Mouse (Mus musculus) forebrain, embryonic 12.5 days (tissue): Measurements from ENCODE around the gene Pkm. TPM values are rescaled to one million over a fixed set of nuclear protein-coding genes. Genes with fewer than 3 reads are reported as not detected.

Experiments
- ATAC-seq: fragments of 200-750 bp; cut with Nextera tagmentation; 2 replicates; pipeline ENCODE4 v1.8.0; 2017; ENCODE audit warnings: moderate TSS enrichment; ENCODE audit not compliant: low FRiP score
- H3K27ac ChIP-seq: fragments of 300-500 bp; sonication (generic); 2 replicates; pipeline ENCODE4 v1.5.1; 2016; ENCODE audit warnings: mild to moderate bottlenecking
- H3K27me3 ChIP-seq: fragments of 300-500 bp; sonication (generic); 2 replicates; pipeline ENCODE4 v1.6.1; 2016; ENCODE audit warnings: mild to moderate bottlenecking
- H3K36me3 ChIP-seq: fragments of 300-500 bp; sonication (generic); replicated peaks from 2 replicates; pipeline ENCODE4 v1.6.1; 2016; ENCODE audit warnings: mild to moderate bottlenecking
- H3K4me1 ChIP-seq: fragments of 300-500 bp; sonication (generic); 2 replicates; pipeline ENCODE4 v1.6.1; 2016
- H3K4me2 ChIP-seq: fragments of 300-500 bp; sonication (generic); 2 replicates; pipeline ENCODE4 v1.6.1; 2016; ENCODE audit warnings: mild to moderate bottlenecking, moderate library complexity
- H3K4me3 ChIP-seq: fragments of 300-500 bp; sonication (generic); replicated peaks from 2 replicates; pipeline ENCODE4 v1.5.1; 2016; ENCODE audit warnings: mild to moderate bottlenecking
- H3K9ac ChIP-seq: fragments of 300-500 bp; sonication (generic); 2 replicates; pipeline ENCODE4 v1.6.1; 2016; ENCODE audit warnings: mild to moderate bottlenecking
- H3K9me3 ChIP-seq: fragments of 300-500 bp; sonication (generic); 2 replicates; pipeline ENCODE4 v1.6.1; 2016
- WGBS: fragments of 180-500 bp; shearing (Covaris S2); methylation state at CpG from one replicate; pipeline ENCODE4 v1.1.7; 2016; 5-methylcytosine and 5-hydroxymethylcytosine counted together
- polyA plus RNA-seq: library from polyadenylated mRNA; unstranded; fragments of >200 nt; fragmentation: Nextera tagmentation; extraction: Ambion mirVana; gene quantifications from 2 replicates; pipeline ENCODE4 v1.2.1, GENCODE M21; 2016

Pkm gene
- polyA plus RNA-seq, 1 experiment from 2014 or later = 1,829 TPM

- H3K27me3 ChIP-seq = no peaks in the 10 kb centered on the region
- peak overlapping the region; percentile 90 for H3K9ac ChIP-seq
- H3K27ac ChIP-seq = peak overlapping the region; percentile 98
- peaks cover 24% of the 10 kb centered on the region for H3K36me3 ChIP-seq
- peak overlapping the region; percentile 83 for H3K4me3 ChIP-seq
- H3K9me3 ChIP-seq = no peaks in the 10 kb centered on the region
- WGBS = under 1% methylated on average over 65 of the region's 65 CpGs
- H3K4me1 ChIP-seq = peaks cover 47% of the 10 kb centered on the region
- H3K4me2 ChIP-seq = peak overlapping the region; percentile 79
- peak; percentile 67 for ATAC-seq
Observed at GRCm38 (mm10) chr9:59656635-59657617, 758 bp downstream of the Pkm start.

- Histone ChIP-seq H3K9me3 (no peaks in the 10 kb centered on the region), H3K27me3 (no peaks in the 10 kb centered on the region), H3K9ac (peak overlapping the region; percentile 90), H3K4me3 (peak overlapping the region; percentile 83), H3K4me2 (peak overlapping the region; percentile 79), H3K4me1 (peaks cover 59% of the 10 kb centered on the region), H3K36me3 (peaks cover 31% of the 10 kb centered on the region), H3K27ac (peak overlapping the region; percentile 98)
- 4% methylated on average over 4 of the region's 4 CpGs for WGBS
- ATAC-seq = no peak
Observed at GRCm38 (mm10) chr9:59658146-59658545, 2.0 kb downstream of the Pkm start.

DNA sequence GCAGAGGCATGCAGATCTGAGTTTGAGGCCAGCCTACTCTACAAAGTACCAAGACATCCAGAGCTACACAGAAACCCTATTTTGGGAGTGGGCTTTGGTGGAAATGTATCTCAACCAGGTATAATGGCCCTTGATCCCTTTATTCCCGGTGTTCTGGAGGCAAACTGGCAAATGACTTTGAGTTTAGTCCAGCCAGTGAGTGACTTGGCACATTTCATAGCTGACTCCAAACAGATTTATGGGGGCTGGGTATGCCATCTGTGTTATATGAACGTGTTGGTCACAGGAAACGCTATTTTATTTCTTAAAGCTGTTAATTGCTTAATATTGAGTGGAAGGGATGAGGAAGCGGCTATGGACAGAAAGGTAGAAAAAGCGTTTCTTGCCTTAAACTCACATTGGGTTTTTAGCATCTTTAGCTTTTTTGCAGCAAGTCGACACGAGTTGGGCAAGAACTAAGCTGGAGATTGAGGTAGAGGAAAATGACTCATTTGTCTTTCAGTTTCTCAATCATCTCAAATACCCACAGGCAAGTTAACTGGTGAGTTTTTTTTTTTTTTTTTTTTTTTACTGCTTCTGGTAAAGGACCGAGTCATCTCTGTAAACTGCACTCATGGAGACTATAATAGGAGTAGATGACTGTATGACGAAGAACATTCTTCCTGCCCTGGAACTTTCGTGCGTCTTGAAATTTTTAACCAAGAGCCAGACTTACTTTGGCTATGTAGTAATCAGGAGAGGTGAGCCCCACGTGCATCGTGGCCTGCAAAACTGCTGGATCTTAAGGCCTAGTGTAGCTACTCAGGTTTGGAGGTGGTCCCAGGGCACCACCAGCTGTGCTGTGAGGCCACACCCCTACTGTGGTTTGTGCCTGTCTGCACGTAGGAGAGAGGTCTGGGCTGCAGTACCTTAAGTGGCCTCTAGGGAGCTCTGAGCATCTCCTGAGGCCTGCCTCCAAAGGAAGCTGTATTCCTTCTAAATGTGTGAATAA lies 3.2 kb downstream of the Pkm start:
- Histone ChIP-seq H3K4me3 (peak overlapping the region; percentile 83), H3K27me3 (no peaks in the 10 kb centered on the region), H3K9me3 (no peaks in the 10 kb centered on the region), H3K9ac (peak overlapping the region; percentile 90), H3K27ac (peak overlapping the region; percentile 38), H3K4me2 (peak overlapping the region; percentile 79), H3K36me3 (peaks cover 43% of the 10 kb centered on the region), H3K4me1 (peaks cover 70% of the 10 kb centered on the region)
- WGBS = 28% methylated on average over 14 of the region's 14 CpGs
- ATAC-seq = peak; percentile 20; the same call in 1 of the 2 replicates

- no peaks in the 10 kb centered on the region for H3K27me3 ChIP-seq
- peaks cover 54% of the 10 kb centered on the region for H3K36me3 ChIP-seq
- peak overlapping the region; percentile 79 for H3K4me2 ChIP-seq
- H3K4me1 ChIP-seq = peaks cover 67% of the 10 kb centered on the region
- no peaks in the 10 kb centered on the region for H3K9me3 ChIP-seq
- H3K9ac ChIP-seq = peak overlapping the region; percentile 48
- WGBS = 58% methylated on average over 10 of the region's 10 CpGs
- no peak for ATAC-seq
- peak overlapping the region; percentile 46; the same call in 1 of the 2 replicates for H3K27ac ChIP-seq
- H3K4me3 ChIP-seq = peak overlapping the region; percentile 83; the same call in 1 of the 2 replicates
Observed at GRCm38 (mm10) chr9:59660421-59660820, 4.3 kb downstream of the Pkm start.

GRCm38 (mm10) chr9:59661298-59661975 lies 5.3 kb downstream of the Pkm start:
- WGBS = 79% methylated on average over 6 of the region's 6 CpGs
- Histone ChIP-seq H3K36me3 (peaks cover 64% of the 10 kb centered on the region), H3K9ac (no peak overlapping the region)

DNA sequence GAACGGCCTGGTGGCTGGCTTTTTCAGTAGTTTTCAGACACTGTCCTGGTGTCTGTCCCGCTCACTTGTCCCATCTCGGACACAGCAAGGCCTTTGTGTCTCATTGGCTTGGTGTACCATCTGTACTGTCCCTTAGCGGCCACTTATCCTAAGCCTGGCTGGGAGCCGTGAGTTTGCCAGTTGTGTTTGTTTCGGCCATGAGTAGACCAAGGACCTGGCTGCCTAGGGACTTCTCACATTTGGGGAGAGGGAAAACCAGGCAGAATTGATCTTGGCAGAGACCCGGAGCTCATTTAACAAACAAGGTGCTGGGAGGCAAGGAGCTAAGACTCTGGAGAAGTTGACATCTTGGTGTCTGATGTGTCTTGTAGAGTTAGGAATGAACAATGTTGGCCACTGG lies 7.1 kb downstream of the Pkm start:
- no peak overlapping the region for H3K9ac ChIP-seq
- no peak overlapping the region for H3K27ac ChIP-seq
- peaks cover 60% of the 10 kb centered on the region for H3K4me1 ChIP-seq
- H3K36me3 ChIP-seq = peaks cover 82% of the 10 kb centered on the region
- H3K4me2 ChIP-seq = no peak overlapping the region
- no peaks in the 10 kb centered on the region for H3K27me3 ChIP-seq
- H3K9me3 ChIP-seq = no peaks in the 10 kb centered on the region
- 80% methylated on average over 7 of the region's 7 CpGs for WGBS
- H3K4me3 ChIP-seq = no peak overlapping the region
- no peak for ATAC-seq

More at GRCm38 (mm10) chr9:59661298-59661975, 5.3 kb downstream of the Pkm start:
- Histone ChIP-seq H3K27me3 (no peaks in the 10 kb centered on the region), H3K4me3 (no peak overlapping the region), H3K4me1 (peaks cover 62% of the 10 kb centered on the region), H3K4me2 (peak overlapping the region; percentile 79), H3K9me3 (no peaks in the 10 kb centered on the region), H3K27ac (no peak overlapping the region)
- no peak for ATAC-seq

GRCm38 (mm10) chr9:59663957-59664356 lies 7.8 kb downstream of the Pkm start:
- no peak for ATAC-seq
- H3K9me3 ChIP-seq = no peaks in the 10 kb centered on the region
- WGBS = 62% methylated on average over 3 of the region's 3 CpGs
- no peaks in the 10 kb centered on the region for H3K27me3 ChIP-seq
- no peak overlapping the region for H3K4me2 ChIP-seq
- no peak overlapping the region for H3K4me3 ChIP-seq
- no peak overlapping the region for H3K27ac ChIP-seq
- H3K36me3 ChIP-seq = peaks cover 90% of the 10 kb centered on the region
- H3K9ac ChIP-seq = no peak overlapping the region
- H3K4me1 ChIP-seq = peaks cover 52% of the 10 kb centered on the region

- no peak overlapping the region for H3K9ac ChIP-seq
- H3K36me3 ChIP-seq = peaks cover 94% of the 10 kb centered on the region
- no peak overlapping the region for H3K27ac ChIP-seq
- H3K4me1 ChIP-seq = peaks cover 44% of the 10 kb centered on the region
- 72% methylated on average over 4 of the region's 4 CpGs for WGBS
- no peaks in the 10 kb centered on the region for H3K27me3 ChIP-seq
- H3K4me3 ChIP-seq = no peak overlapping the region
- H3K9me3 ChIP-seq = no peaks in the 10 kb centered on the region
- no peak for ATAC-seq
- no peak overlapping the region for H3K4me2 ChIP-seq
Observed at GRCm38 (mm10) chr9:59664664-59665256, 8.6 kb downstream of the Pkm start.

DNA sequence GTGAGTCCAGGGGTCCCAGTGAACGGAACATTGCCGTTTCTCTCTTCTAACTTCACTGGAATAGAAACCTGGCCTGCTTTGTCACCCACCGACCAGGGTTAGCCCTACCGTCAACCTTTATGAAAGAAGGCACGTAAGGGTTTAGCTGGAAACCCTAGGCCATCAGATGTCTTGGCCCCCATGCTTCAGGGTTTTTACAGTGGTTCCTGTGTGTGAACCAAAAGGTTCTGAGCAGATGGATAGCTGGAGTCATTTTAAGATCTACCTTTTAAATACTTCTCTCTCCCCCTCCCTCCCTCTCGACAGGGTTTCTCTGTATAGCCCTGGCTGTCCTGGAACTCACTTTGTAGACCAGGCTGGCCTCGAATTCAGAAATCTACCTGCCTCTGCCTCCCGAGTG lies 9.8 kb downstream of the Pkm start:
- H3K4me2 ChIP-seq = no peak overlapping the region
- H3K27ac ChIP-seq = no peak overlapping the region
- H3K4me1 ChIP-seq = peaks cover 32% of the 10 kb centered on the region
- peaks cover 96% of the 10 kb centered on the region for H3K36me3 ChIP-seq
- H3K9me3 ChIP-seq = no peaks in the 10 kb centered on the region
- ATAC-seq = no peak
- 85% methylated on average over 8 of the region's 8 CpGs for WGBS
- no peak overlapping the region for H3K9ac ChIP-seq
- no peak overlapping the region for H3K4me3 ChIP-seq
- H3K27me3 ChIP-seq = no peaks in the 10 kb centered on the region

GRCm38 (mm10) chr9:59666813-59667212 lies 10.6 kb downstream of the Pkm start:
- WGBS = 88% methylated on average over 1 of the region's 1 CpGs
- ATAC-seq = no peak
- peaks cover 96% of the 10 kb centered on the region for H3K36me3 ChIP-seq
- H3K4me2 ChIP-seq = no peak overlapping the region
- no peak overlapping the region for H3K4me3 ChIP-seq
- H3K4me1 ChIP-seq = peaks cover 24% of the 10 kb centered on the region
- H3K27me3 ChIP-seq = no peaks in the 10 kb centered on the region
- H3K27ac ChIP-seq = no peak overlapping the region
- H3K9me3 ChIP-seq = no peaks in the 10 kb centered on the region
- H3K9ac ChIP-seq = no peak overlapping the region

DNA sequence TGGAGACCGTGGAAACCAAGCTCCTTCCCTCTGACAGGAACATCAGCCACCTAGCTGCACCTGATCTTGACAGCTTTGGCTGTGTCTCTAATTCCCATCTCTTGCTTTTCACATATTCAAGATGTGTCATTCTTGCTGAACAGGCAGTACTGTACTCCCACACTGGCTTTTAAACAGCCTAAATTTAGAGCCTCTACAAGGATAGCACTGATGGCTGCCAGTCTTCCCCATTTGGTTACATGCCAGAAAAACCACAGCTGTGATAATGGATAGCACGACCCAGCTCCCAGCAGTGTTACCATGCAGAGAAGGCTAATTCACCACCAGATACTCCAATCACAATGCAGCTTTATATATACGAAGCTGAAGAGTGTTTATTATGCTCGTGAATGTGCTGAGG lies 11.1 kb downstream of the Pkm start:
- H3K9me3 ChIP-seq = no peaks in the 10 kb centered on the region
- no peak for ATAC-seq
- H3K9ac ChIP-seq = no peak overlapping the region
- H3K27me3 ChIP-seq = no peaks in the 10 kb centered on the region
- H3K27ac ChIP-seq = no peak overlapping the region
- no peak overlapping the region for H3K4me3 ChIP-seq
- H3K4me2 ChIP-seq = no peak overlapping the region
- H3K4me1 ChIP-seq = peaks cover 19% of the 10 kb centered on the region
- peaks cover 96% of the 10 kb centered on the region for H3K36me3 ChIP-seq
- 86% methylated on average over 4 of the region's 4 CpGs for WGBS
